Mouse (Mus musculus): Measurements from ENCODE around the gene Ano5.

The Ano5 gene

DNA sequence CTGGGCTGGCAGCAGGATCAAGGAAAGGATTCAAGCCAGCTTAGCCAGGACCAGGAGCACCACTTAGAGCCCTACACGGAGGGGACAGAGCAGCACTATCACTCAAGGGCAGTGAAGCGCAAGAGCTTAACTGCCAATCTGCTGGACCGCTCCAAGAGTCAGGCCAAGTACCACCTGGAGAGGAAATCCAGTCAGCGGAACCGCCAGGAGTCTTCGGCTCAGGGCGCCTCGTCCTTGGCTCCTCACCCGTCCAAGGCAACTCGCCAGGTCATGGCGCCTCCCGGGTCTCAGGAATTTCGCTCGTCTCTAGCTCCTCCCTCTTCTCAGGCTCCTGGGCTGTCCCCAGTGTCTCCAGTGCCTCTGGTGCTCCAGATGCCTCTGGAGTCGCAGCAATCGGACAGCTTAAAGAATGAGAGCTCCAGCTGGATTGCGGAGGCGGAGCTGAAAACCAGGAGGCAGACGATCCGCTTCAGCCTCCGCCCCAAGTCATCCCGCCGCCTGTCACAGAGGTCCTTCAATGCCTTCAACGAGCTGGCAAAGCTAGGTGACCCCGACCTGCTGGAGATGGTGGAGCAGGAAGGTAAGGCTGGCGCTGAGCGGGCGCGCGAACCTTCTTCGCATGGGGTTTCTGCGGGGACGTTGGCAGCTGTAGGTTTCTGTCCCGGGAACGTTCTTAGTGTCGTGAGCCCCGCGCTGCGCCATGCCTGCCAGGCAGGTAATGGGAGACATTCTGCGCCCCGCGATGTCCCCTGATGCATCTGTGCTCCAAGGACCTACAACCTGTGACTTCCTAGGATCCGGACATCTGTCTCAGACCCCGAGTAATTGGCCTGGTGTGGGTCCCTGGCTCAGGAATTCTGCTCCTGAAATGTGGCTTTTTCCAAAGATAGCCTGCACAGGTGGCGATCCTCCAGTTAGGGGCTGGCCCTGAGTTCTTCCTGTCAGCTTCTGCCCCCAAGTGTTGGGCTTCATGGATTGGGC lies at the start of gene Ano5:
Gene Ano5, plus strand, starts transcription at position 359 of the 981 bp plus-strand sequence.
- DNase-seq: peak; percentile 5

DNA sequence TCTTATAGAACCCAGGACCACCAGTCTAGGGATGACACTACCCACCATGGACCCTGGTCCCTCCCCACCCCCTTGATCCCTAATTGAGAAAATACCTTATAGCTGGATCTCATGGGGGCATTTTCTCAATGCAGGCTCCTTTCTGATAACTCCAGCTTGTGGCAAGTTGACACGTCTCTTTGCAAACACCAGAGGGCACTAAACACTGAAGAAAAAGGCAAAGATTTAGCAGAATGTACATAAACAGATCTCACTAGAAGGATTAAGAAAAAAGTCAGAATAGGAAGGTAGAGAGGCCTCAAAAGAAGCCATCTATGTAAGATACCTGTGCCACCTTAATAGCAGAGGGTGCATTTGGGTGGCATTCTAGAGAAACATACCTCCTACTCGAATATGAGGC lies 11.4 kb upstream of the Ano5 start:
- no peak for DNase-seq

DNA sequence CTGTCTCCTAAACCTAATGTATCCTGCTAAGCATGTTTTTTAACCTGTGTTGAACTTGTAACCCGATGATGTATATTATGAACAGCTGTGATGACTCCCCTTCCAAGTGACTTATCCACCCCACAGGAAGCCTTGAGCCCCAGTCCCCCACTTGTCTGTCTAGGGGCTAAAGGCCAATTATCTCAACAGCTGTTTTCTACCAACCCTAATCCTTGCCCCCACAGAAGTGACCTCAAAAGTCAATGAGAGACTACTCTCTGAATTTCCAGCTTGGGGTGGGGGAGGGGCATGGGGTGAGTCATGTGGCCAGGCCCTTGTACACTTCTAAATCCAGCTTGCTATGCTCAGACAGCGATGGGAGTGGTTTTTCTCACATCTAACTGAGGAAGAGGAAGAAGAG lies 6.9 kb upstream of the Ano5 start:
- DNase-seq: no peak

DNA sequence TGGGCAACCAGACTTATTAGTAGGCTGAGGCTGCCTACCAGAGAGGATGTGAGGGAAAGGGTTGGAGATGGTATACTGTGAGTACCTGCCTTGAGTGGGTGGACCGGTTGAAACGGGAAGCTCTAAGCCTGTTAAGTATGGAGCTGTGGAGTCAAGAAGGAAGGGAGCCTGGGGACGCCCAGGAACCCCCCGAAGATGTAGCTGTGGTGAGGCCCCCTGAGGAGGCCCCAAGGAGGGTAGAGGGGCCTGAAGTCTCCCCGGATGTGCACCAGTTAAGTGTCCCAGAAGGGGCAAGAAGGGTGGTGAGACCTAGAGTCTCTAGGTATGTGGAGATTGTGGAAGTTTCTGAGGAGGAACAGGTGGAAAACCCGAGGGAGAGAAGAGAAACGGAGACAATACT lies 682 bp upstream of the Ano5 start:
- no peak for DNase-seq

DNA sequence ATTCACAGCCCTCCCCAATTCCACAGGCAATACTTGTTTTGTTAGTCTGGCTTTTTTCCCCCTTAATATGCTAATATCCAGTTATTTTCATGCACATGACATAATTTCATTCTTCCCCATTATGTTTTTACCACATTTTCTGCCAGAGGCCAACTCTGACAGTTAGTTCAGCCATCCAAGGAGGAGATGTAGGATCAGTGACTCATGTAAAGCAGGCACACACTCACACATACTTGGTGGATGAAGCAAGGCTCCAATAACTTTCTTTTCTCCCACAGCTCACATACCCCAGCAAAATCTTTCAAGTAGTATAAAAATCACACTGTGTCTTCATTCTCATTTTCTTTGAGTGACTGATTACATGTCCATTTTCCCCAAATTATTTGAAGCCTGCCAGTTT lies 28.5 kb downstream of the Ano5 start:
- DNase-seq: no peak

DNA sequence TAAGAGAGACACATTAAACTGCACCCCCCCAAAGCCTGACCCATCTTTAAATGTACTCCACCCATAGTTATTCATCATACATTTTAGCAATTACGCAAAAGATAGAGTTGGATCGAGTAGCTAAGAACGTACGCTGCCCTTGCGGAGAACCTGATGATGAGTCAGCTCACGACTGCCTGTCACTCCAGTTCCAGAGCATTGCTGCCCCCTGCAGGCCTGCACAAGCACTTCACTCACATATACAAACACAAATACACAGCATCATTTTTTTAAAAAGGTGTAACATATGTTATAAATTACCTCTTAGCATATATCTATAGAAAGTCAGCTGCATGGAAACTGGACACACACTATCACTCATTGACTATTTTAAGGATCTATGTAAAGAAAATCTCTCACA lies 29.9 kb downstream of the Ano5 start:
- DNase-seq: peak; percentile 5

DNA sequence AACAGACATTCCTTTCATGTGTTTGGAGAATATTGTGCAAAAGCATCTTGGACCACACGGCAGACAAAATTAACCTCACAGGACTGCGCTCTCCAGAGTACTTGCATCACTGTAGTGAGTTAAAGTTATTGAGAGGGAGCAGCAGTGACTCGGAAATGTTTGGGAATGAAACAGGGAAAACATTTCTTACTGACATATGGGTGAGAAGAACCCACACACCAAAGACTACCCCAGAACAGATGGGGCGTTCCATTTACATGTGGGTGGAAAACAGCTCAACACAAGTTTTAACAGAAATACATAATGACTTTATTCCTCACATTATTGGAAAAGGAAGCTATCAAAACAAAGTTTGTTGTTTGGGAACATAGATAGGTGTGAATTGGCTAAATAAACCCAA lies 89.2 kb downstream of the Ano5 start:
- DNase-seq: no peak

DNA sequence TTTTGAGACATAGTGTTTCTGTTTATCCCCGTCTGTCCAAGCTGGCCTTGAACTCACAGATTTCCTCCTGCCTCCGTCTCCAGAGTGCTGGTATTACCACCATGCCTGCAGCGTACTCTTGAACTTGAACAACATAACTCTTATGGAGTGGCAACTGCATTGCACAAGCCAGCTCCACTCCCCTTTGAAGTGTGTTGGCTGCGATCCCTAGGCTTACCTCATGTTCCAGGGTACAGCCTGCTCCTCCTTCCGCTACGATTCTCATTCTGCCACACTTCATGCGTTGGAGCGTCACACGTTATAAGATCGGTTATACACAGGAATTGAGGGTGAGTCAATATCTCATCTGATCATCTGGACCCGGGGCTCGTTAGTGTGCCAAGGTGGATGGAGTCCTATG lies 92.9 kb downstream of the Ano5 start:
- DNase-seq: no peak

DNA sequence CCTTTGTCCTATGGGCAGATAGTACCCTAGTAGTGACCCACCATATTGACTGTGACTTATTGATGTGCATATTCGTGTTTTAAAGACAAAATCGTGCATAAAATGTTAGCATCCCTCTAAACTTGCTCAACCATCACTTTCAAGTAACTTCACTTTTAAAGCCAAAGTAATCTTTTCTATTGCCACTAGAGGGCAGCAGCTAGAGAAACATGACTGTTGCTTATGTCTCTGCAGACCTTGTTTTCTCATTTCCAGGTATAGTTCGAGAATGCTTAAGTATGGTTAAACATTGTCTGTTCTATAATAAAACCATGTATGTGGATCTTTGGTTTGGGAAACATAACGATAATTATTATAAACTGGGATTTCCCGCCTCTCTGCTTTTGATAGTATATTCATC lies 103.6 kb downstream of the Ano5 start:
- no peak for DNase-seq

DNA sequence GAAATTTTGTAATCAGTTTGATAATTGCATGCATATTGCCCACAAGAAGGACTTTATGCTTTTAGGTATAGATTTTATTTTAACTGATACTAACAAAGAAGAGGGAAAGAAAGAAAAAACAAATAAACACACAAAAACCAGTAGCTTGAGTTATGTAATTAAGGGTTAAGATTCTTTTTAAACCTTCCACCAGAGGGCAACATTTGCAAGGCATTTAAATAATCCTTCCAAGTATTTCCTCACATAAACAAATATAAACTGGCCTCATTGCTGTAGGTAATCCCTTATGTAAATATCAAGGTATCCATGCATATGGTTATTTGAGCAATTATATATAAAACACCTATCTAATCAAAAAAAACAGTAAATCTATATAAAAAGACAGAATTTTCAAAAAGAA lies 107.1 kb downstream of the Ano5 start:
- no peak for DNase-seq

DNA sequence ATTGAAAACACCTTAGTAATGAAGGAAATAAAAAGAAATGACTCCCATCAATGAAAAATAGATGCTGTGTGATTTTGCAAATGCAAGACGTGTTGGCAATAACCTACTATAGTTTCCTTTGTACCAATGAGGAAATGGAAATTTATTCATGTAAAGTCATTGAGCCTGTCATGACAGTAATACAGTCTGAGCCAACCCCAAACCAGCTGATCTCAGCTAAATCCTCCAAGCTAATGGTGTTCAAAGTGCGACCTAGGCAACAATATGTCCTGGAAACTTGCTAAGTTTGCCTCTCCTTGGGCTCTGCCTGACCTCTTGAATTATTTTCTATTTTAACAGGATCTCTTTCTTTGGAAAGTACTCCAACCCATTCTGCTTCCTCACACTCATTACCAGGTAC lies 107.6 kb downstream of the Ano5 start:
- DNase-seq: no peak

DNA sequence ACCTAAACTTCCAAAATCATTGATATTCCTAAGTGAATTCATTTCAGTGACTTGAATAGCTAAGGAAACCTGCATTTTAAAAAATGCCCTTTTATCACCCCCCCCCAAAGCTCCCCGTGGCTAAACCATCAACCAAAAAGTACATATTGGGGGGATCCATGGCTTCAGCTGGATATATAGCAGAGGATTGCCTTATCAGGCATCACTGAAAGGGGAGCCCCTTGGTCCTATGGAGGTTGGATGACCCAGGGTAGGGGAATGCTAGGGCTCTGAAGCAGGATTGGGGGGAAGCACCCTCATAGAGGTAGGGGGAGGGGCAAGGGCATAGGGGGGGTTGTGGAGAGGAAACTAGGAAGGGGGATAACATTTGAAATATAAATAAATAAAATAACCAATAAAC lies 109.1 kb downstream of the Ano5 start:
- no peak for DNase-seq

DNA sequence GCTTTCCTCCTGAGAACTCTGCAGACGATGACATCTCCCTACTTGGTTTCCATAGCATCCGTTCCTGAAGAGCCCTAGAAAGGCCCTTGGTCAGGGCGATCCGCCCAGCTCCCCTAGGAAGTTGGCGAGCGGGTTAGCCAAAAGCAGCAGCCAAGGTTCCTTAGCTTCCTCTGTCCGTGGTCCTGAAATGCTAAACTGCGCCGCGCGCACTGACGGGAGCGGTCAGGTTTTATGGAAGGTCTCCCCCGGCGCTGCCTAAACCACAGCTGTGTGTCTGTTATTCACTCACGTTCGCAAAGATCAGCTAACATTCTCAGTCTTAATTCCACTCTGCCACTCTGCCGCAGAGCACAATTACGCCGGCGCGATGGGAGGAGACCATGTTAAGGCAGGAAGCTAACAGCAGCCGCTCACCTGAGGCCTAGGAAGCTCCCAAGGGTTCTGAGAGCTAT lies 110.9 kb downstream of the Ano5 start, which contains the start of gene Slc17a6:
Gene Slc17a6, plus strand, starts transcription at position 313 of the 452 bp plus-strand sequence.
- DNase-seq: peak; percentile 44

DNA sequence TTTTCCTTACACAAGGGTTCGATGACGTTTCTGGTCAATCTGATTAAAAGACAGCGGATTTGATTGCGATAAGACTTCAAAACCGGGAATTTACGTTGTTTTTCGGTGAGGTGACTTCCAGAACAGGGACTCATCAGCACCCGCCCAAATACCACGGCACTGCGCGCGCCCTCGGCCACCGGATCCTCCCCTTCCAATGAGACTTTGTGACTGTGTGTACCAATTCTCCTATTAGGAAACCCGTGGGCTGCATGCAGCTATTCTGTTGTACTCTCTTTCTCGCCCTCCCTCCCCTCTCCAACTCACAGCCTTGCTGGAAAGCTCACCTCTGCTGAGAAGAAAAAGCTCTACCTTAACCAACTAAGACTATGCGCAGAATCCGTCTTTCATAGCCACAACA lies 111.4 kb downstream of the Ano5 start:
- DNase-seq: no peak

DNA sequence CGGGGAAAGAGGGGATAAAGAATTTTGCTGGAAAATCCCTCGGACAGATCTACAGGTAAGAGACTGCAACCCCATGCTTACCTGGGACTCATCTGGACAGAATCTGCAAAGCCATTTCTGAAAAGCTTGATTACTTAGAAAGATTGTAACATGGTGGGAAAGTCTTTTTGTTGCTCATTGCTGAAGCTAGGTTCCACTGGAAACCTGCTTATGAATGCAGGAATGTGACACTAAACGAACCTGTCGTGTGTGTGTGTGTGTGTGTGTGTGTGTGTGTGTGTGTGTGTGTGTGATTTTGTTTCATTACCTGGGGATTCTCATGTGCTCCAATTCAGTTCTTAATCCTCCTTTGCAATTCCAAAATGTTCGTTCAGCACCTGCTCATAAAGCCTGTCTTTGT lies 111.8 kb downstream of the Ano5 start:
- no peak for DNase-seq

DNA sequence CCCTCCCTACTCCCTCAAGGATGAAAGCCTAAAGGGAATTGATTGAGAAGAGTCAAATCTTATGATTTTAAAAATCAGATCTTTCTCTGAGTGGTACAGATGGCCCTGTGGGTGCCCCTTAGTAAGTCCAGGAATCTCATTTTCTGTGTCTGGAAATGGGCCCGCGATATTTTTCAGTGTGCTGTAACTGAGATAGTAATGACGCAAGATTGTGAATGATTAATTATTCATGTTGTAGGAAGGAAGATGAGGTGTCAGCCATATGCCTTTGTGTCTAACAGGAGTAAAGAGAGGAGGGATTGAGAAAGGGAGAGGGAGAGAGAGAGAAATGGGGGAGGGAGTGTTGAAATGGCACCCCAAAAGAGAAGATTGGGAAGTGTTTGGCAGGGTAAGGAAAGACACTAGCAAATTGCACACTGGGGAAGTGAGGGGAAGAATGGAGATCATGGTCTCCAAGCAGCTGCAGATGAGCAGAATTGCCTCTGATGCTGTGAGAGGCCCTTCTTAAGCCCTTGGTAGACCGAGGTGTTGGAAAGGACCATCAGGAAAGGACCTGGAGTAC lies 113.6 kb downstream of the Ano5 start:
- DNase-seq: no peak

DNA sequence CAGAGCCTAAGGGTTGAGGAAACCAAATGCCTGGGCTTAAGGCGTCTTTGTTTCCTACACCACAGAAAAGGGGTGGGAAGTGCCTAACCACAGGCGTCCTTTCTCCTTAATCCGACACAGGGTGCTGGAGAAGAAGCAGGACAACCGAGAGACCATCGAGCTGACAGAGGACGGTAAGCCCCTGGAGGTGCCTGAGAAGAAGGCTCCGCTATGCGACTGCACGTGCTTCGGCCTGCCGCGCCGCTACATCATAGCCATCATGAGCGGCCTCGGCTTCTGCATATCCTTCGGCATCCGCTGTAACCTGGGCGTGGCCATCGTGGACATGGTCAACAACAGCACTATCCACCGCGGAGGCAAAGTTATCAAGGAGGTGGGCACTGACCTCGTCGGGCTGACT lies 114.3 kb downstream of the Ano5 start:
- no peak for DNase-seq

DNA sequence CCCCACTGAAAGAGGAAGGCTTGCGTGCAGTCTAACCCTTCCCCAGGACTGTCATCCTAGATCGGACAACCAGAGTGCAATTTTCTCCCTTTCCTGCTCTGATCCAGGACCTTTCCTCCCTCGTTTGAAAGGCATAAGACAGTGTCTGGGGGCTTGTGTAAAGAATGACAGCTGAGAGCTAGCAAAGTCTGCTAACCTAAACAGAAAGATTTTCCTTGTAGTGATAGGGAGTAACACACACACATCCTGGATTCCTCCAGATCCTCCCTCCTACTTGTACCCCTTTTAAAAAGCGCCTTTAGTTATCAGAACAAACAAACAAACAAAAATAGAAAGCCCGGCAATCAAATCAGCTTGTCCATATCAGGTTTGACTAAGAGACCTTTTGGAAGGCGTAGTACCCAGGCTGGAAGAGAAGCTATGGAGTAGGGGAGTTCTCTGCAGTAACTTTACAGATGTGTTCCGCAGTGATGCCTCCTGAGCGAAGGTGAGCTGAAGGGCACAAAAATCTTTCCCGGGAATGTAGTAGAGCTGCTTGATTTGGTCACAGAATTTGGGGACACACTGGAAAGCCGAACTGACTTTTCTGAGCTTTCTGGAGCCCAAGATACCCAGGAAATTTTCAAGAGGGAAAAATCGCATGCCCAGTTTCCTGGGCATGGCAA lies 114.9 kb downstream of the Ano5 start:
- DNase-seq: no peak

DNA sequence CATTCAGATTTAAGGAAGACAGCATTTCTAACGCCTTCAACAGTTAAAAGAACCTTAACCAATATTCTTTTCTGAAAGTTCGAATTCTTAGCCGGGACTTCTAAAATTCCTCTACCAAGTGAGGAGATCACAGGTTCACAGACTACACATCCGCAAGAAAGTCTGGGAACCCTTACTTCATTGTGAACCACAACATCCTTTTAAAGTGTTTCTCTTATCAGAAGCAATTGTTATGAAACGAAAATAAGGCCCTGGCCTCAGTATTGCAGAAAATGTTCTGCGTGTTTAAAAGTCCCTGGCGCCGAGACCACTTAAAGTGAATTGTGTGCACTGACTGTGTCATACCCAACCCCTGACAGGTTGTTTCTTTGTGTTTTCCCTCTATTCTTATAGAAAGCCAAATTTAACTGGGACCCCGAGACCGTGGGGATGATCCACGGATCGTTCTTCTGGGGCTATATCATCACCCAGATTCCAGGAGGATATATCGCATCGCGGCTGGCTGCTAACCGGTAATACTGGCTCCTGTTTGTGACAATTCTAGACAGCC lies 115.7 kb downstream of the Ano5 start:
- no peak for DNase-seq

DNA sequence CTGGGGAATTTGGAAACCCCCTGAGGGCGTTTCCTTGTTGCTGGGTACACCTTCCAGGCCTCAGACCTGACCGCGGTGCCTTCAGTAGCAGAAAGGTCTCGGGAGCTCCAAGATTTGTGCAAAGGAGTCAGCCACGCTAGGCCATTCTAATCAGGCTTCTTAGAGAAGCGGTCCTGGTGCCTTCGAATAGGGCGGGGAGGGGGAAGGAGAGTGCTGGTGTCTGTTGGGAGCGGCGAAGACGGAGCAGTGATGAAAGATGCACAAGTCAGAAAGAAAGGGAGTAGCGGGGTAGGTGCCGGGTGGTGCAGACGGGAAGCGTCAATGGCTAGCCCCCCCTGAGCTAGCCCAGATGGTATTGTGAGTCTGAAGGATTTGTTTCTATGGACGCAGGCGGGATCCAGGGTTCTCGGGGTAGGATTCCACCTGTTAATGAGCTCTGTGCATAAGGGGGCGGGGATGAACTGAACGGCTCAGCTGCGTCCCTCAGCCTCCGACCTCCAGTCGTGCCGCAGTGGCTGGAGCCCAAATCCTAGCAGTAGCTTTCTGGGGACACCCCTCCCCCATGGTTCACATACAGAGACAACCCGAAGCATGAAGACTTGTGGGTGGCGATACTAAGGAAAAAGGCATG lies 116.3 kb downstream of the Ano5 start:
- DNase-seq: no peak

DNA sequence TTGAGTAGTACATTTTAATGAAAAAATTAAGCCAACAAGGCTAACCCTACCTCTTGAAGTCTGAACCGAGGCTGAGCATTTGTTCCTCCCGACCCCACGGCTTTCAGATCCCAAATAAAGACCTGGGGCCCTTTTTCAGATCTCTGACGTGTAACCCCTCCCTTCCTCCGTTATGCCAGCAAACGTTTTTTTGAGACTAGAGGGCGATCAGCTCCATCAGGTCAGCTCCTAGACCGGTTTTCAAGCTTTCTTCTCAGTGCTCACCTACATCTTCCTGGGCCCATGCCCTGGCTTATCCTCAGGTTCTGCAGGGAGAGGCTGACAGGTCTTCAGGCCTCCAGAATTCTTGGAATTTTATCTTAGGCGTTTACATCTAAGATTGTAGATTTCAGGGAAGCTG lies 116.8 kb downstream of the Ano5 start:
- no peak for DNase-seq

DNA sequence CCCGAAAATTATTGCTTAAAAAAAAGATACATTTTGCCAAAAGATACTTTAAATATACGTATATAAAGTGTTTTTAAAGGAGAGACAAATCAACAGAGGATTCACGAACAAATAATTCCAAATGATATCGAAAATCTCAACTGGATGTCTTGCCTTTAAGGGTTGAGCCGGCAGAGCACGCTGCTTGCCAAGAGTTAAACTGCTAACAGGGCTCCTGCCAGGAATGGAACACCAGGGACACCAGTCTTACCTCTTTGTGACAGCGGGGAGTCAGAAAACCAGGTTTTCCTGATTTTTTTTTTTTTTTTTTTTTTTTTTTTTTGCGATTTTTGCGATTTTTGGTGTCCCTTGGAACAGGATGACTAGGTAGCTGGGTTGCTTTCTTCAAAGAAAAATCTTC lies 117.5 kb downstream of the Ano5 start:
- DNase-seq: no peak

DNA sequence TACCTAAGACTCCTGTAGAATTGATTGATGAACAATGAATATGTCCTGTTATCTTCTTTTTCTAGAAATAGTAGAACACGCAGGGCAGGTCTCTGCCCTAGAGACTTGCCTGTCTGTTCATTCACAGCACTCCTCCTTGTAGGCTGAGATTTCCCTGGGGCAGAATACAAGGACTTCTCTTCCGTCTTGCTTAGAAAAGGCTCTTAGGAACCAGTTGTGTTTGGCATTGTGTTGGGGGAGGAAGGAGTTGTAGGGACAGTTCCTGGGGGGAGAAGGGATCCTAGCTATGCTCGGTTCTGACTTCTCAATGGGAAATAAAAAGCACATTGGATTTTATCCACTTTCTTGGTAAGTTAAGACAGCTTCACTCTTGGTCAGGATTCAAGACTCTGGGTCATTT lies 118.4 kb downstream of the Ano5 start:
- DNase-seq: no peak

Measured in liver (tissue).